Mouse (Mus musculus) heart, embryonic 12.5 days (tissue): ENCODE data around the gene Wdr20. TPM values are rescaled to one million over a fixed set of nuclear protein-coding genes. Genes with fewer than 3 reads are reported as not detected.
"Not testable (repeated sequence)": the region's sequence is repeated elsewhere in the genome, so short reads cannot be mapped to it uniquely, and the experiment has no call there.

Experiments
- ATAC-seq: fragments of 200-750 bp; cut with Nextera tagmentation; 2 replicates; pipeline ENCODE4 v1.8.0; 2017; ENCODE audit warnings: moderate TSS enrichment, moderate library complexity; ENCODE audit not compliant: insufficient number of reproducible peaks, low FRiP score
- H3K27ac ChIP-seq: fragments of 300-500 bp; sonication (generic); 2 replicates; pipeline ENCODE4 v1.5.1; 2016; ENCODE audit warnings: mild to moderate bottlenecking, moderate library complexity; ENCODE audit not compliant: poor library complexity, severe bottlenecking
- H3K27me3 ChIP-seq: fragments of 300-500 bp; sonication (generic); replicated peaks from 2 replicates; pipeline ENCODE4 v1.6.1; 2016; ENCODE audit warnings: mild to moderate bottlenecking, moderate library complexity
- H3K36me3 ChIP-seq: fragments of 300-500 bp; sonication (generic); 2 replicates; pipeline ENCODE4 v1.6.1; 2016; ENCODE audit warnings: mild to moderate bottlenecking, moderate library complexity
- H3K4me1 ChIP-seq: fragments of 300-500 bp; sonication (generic); replicated peaks from 2 replicates; pipeline ENCODE4 v1.6.1; 2016; ENCODE audit warnings: mild to moderate bottlenecking
- H3K4me2 ChIP-seq: fragments of 300-500 bp; sonication (generic); 2 replicates; pipeline ENCODE4 v1.6.1; 2016; ENCODE audit warnings: mild to moderate bottlenecking, moderate library complexity
- H3K4me3 ChIP-seq: fragments of 300-500 bp; sonication (generic); 2 replicates; pipeline ENCODE4 v1.5.1; 2016; ENCODE audit warnings: mild to moderate bottlenecking
- H3K9ac ChIP-seq: fragments of 300-500 bp; sonication (generic); 2 replicates; pipeline ENCODE4 v1.6.1; 2016; ENCODE audit warnings: mild to moderate bottlenecking, moderate library complexity
- H3K9me3 ChIP-seq: fragments of 300-500 bp; sonication (generic); replicated peaks from 2 replicates; pipeline ENCODE4 v1.6.1; 2016; ENCODE audit warnings: mild to moderate bottlenecking, moderate library complexity
- WGBS: fragments of 180-500 bp; shearing (Covaris S2); methylation state at CpG from one replicate; pipeline ENCODE4 v1.1.7; 2016; 5-methylcytosine and 5-hydroxymethylcytosine counted together
- polyA plus RNA-seq: library from polyadenylated mRNA; unstranded; fragments of >200 nt; fragmentation: Nextera tagmentation; extraction: Ambion mirVana; gene quantifications from 2 replicates; pipeline ENCODE4 v1.2.1, GENCODE M21; 2016

The Wdr20 gene
- polyA plus RNA-seq, 1 experiment from 2014 or later, result 16.8 TPM

DNA sequence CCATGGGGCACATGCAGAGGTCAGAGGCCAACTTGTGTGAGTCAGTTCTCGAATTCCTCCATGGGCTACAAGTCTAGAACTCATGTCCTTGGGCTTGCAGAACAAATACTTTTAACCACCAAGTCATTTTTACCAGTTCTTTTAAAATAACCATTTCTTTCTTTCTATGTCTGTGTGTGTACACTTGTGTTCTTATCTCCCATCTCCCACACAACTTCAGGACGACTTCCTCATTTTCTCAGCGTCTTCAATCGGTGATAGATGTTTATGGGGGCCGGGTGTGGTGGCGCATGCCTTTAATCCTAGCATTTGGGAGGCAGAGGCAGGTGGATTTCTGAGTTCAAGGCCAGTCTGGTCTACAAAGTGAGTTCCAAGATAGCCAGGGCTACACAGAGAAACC, 23.5 kb upstream of the Wdr20 start:
- Histone ChIP-seq H3K4me3 (no peak overlapping the region), H3K36me3 (no peaks in the 10 kb centered on the region), H3K4me2 (no peak overlapping the region), H3K27ac (no peak overlapping the region), H3K4me1 (no peaks in the 10 kb centered on the region), H3K9ac (no peak overlapping the region), H3K27me3 (peaks cover 10% of the 10 kb centered on the region), H3K9me3 (no peaks in the 10 kb centered on the region)
- no peak for ATAC-seq
- 86% methylated on average over 6 of the region's 6 CpGs for WGBS

DNA sequence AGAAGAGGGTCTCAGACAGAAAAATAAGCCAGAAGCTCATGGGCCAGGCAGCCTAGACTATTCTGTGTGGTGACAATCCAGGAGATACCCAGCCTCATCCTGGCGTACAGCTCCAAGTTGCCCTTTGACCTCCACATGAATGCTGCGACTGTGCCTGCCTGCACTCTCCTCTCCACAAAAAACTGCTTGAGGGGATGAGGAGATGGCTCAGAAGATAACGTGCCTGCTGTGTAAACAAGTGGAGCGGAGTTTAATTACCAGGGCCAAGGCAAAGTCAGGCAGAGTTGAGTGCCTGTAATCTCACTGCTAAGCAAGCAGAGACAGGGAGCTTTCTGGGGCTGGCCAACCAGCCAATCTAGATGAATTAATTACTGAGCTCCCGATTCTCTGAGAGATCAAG, 21.7 kb upstream of the Wdr20 start:
- H3K4me1 ChIP-seq, result no peaks in the 10 kb centered on the region
- no peak overlapping the region for H3K4me3 ChIP-seq
- H3K9me3 ChIP-seq, result no peaks in the 10 kb centered on the region
- no peak overlapping the region for H3K9ac ChIP-seq
- peaks cover 22% of the 10 kb centered on the region for H3K27me3 ChIP-seq
- no peak overlapping the region for H3K27ac ChIP-seq
- H3K4me2 ChIP-seq, result no peak overlapping the region
- 35% methylated on average over 5 of the region's 5 CpGs for WGBS
- no peak for ATAC-seq
- no peaks in the 10 kb centered on the region for H3K36me3 ChIP-seq

DNA sequence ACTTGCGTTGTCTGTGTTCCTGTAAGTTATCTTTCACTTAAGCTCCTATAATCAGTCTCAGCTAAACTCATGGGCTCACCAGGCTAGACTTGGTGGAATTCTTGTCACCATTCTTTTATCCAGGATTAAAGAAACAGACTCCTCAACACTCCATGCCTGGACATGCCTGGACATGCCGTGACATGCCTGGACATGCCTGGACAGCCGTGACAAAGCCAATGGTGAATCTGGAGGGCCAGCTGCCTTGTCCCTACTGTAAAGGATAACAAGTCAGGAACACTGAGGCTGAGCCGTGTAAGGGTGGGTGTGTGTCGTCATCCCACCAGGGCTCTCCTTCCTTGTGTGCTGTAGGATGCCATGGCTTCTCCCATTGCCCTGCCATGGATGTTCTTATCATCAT, 12.7 kb upstream of the Wdr20 start:
- no peak for ATAC-seq
- 88% methylated on average over 5 of the region's 5 CpGs for WGBS
- Histone ChIP-seq H3K9me3 (no peaks in the 10 kb centered on the region), H3K4me1 (no peaks in the 10 kb centered on the region), H3K4me2 (no peak overlapping the region), H3K36me3 (no peaks in the 10 kb centered on the region), H3K9ac (no peak overlapping the region), H3K27me3 (peaks cover 20% of the 10 kb centered on the region), H3K27ac (no peak overlapping the region), H3K4me3 (no peak overlapping the region)

DNA sequence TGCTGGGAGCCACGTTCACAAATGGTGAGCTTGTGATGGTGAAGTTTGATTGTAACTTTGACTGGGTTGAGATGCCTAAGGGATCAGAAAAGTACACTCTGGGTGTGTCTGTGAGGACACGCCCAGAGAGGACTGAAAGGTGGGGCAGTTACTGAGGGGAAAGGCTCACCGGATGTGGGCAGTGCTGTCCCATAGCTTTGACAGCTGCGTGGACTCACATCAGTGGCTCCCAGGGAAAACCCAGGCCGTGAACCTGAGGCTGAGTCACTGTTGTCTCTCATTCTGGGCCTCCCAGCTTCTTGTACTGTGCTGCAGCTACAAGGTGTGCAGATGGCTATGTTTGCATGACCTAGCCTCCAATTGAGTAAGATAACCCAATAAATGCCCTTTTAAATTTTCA, 12.3 kb upstream of the Wdr20 start:
- Histone ChIP-seq H3K36me3 (no peaks in the 10 kb centered on the region), H3K27me3 (peaks cover 16% of the 10 kb centered on the region), H3K9me3 (no peaks in the 10 kb centered on the region), H3K4me2 (no peak overlapping the region), H3K4me1 (no peaks in the 10 kb centered on the region), H3K4me3 (no peak overlapping the region), H3K9ac (no peak overlapping the region), H3K27ac (no peak overlapping the region)
- WGBS, result 77% methylated on average over 5 of the region's 5 CpGs
- no peak for ATAC-seq

DNA sequence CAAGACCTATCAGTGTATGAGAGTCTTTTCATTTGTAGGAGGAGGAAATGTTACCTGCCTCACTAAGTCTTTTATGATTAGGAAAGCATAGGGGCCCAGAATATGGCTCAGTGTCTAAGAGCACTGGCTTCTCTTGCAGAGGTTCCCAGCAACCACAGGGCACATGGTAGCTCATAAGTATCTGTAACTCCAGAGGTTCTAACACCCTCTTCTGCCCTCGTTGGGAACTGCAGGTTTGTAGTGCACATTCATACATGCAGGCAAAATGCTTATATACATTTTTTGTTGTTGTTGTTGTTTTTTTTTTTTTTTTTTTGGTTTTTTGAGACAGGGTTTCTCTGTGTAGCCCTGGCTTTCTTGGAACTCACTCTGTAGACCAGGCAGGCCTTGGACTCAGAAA, 11.3 kb upstream of the Wdr20 start:
- Histone ChIP-seq H3K9ac (no peak overlapping the region), H3K4me1 (no peaks in the 10 kb centered on the region), H3K27ac (no peak overlapping the region), H3K4me3 (no peak overlapping the region), H3K4me2 (no peak overlapping the region), H3K9me3 (no peaks in the 10 kb centered on the region), H3K27me3 (peaks cover 14% of the 10 kb centered on the region), H3K36me3 (no peaks in the 10 kb centered on the region)
- no peak for ATAC-seq
- 42% methylated on average over 1 of the region's 1 CpGs for WGBS

DNA sequence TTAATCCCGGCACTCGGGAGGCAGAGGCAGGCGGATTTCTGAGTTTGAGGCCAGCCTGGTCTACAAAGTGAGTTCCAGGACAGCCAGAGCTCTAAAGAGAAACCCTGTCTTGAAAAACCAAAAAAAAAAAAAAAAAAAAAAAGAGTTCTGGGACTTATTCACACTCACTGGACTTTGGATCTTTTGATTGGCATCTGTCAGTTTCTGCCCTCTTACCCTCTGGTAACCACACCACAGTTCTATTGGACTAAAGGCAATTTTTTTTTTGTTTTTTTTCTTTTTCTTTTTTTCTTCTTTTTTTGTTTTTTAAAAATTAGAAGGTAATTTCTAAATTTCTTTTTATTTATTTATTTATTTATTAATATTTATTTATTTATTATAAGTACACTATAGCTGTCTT, 4.5 kb upstream of the Wdr20 start:
- ATAC-seq, H3K36me3 ChIP-seq, H3K4me3 ChIP-seq, H3K9me3 ChIP-seq, H3K9ac ChIP-seq, H3K4me2 ChIP-seq, H3K4me1 ChIP-seq, H3K27ac ChIP-seq: not testable (repeated sequence)
- 94% methylated on average over 3 of the region's 3 CpGs for WGBS
- peaks cover 15% of the 10 kb centered on the region for H3K27me3 ChIP-seq

DNA sequence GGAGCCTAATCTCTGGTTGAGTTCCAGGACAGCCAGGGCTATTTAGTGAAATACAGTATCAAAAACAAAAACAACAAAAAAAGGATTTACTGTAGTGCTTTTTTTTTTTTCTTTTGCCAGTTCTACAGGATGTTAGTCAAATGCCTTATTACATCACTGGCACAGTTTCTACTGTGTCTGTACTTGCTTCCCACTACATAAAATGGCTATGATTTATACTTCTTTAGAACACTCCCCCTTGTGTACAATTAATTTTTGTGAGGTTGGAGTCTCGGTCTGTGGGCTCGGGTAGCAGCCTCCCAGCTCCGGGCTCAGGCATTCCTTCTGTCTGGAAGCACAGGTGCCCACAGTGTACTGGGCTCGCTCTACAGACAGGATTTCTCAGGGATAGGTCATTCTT, 1.1 kb upstream of the Wdr20 start:
- 21% methylated on average over 4 of the region's 4 CpGs for WGBS
- ATAC-seq, result no peak
- H3K27ac ChIP-seq, result no peak overlapping the region
- H3K27me3 ChIP-seq, result peaks cover 6% of the 10 kb centered on the region; the same call in 1 of the 2 replicates
- no peak overlapping the region for H3K9ac ChIP-seq
- no peaks in the 10 kb centered on the region for H3K36me3 ChIP-seq
- peaks cover 8% of the 10 kb centered on the region for H3K4me1 ChIP-seq
- H3K4me2 ChIP-seq, result peak overlapping the region; percentile 88
- H3K4me3 ChIP-seq, result peak overlapping the region; percentile 76
- H3K9me3 ChIP-seq, result peaks cover 2% of the 10 kb centered on the region; the same call in 1 of the 2 replicates

DNA sequence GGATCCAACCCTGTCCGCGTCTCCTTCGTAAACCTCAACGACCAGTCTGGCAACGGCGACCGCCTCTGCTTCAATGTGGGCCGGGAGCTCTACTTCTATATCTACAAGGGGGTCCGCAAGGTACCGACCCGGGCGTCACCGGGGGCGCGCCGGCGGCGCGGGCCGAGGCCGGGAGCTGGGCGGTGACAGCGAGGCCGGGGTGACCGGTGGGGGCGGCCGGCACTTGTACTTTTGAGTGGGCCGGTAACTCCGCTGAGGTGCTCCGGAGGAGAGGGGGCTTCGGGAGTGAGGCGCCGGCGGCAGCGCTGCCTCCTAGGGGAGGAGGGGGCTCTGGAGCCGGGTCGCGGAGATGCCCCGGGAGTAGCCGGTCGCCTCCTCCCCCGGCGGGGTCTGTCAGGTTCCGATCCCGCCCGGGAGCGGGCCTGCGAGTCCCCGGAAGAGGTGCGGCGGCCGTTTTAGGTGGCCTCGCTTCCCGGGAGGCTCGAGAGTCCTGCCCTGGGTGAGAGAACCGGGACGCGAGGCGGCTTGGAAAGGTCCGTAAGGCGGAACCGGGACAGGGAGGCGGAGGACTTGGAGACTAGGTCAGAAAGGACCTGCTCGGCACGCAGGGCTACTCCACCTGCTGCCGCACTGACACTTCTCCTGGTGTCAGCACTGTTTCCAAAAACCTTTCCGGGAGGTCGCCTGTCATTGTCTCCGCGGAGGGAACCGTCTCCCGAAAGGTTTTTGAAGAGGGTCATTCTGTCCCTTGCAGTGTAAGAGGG, 596 bp downstream of the Wdr20 start:
- H3K36me3 ChIP-seq, result no peaks in the 10 kb centered on the region
- H3K9ac ChIP-seq, result peak overlapping the region; percentile 91
- H3K9me3 ChIP-seq, result peaks cover 2% of the 10 kb centered on the region; the same call in 1 of the 2 replicates
- H3K4me1 ChIP-seq, result peaks cover 8% of the 10 kb centered on the region
- H3K27me3 ChIP-seq, result peaks cover 6% of the 10 kb centered on the region; the same call in 1 of the 2 replicates
- peak; percentile 66 for ATAC-seq
- peak overlapping the region; percentile 76 for H3K4me3 ChIP-seq
- H3K27ac ChIP-seq, result peak overlapping the region; percentile 85
- H3K4me2 ChIP-seq, result peak overlapping the region; percentile 79
- WGBS, result 1% methylated on average over 71 of the region's 72 CpGs

DNA sequence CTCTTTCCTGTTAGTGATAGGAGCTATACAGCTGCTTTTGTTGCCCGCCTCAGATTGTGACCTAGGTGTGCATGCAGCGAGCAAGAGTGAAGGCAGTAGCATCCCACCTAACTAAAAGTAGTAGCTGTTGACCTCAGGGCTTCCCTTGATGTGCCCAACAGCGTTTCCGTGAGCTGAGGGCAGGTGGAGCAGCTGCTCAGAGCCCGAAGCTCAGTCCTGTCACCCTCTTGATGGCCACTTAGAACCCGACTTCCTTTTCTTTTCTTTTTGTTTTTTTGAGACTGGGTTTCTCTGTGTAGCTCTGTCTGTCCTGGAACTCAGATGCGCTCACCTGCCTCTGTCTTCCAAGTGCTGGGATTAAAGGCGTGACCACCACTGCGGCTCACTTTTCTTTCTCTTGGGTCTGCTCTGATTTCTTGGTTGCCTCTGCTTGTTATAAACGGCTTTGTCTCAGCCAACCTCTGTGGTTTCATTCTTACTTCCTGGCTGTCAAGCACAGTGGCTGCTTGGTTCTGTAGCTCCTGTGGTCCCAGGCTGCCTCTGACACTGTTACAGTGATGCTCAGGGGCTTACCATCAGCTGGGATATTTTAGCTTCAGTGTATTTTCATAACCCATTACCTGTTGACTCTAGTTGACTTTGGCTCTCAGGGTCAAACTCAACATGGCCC, 13.2 kb downstream of the Wdr20 start:
- 78% methylated on average over 10 of the region's 10 CpGs for WGBS
- Histone ChIP-seq H3K27ac (no peak overlapping the region), H3K27me3 (no peaks in the 10 kb centered on the region)

DNA sequence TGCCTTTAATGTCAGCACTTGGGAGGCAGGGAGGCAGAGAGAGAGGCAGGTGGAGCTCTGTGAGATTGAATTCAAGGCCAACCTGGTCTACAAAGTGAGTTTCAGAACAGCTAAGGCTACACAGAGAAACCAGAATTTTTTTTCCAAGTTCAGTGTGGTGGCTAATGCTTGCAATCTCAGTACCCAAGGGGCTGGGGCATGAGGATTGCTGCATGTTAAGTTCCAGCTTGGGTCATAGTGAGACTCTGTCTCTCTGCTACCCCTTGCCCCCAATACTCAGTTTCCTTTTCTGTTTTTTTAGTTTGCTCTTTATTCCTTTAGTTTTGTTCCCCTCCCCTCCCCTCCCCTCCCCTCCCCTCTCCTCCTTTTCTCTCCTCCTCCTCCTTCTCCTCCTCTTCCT, 15.0 kb downstream of the Wdr20 start:
- Histone ChIP-seq H3K27ac (no peak overlapping the region), H3K9me3 (no peaks in the 10 kb centered on the region; the same call in 1 of the 2 replicates), H3K36me3 (peaks cover 20% of the 10 kb centered on the region), H3K4me1 (peaks cover 8% of the 10 kb centered on the region), H3K4me3 (no peak overlapping the region), H3K4me2 (no peak overlapping the region), H3K9ac (no peak overlapping the region), H3K27me3 (no peaks in the 10 kb centered on the region)
- no peak for ATAC-seq

More for the DNA sequence above, 13.2 kb downstream of the Wdr20 start:
- peaks cover 16% of the 10 kb centered on the region for H3K36me3 ChIP-seq
- no peak overlapping the region for H3K9ac ChIP-seq
- no peak overlapping the region for H3K4me2 ChIP-seq
- no peak overlapping the region for H3K4me3 ChIP-seq
- no peaks in the 10 kb centered on the region; the same call in 1 of the 2 replicates for H3K9me3 ChIP-seq
- ATAC-seq, result no peak
- H3K4me1 ChIP-seq, result no peaks in the 10 kb centered on the region; the same call in 1 of the 2 replicates

DNA sequence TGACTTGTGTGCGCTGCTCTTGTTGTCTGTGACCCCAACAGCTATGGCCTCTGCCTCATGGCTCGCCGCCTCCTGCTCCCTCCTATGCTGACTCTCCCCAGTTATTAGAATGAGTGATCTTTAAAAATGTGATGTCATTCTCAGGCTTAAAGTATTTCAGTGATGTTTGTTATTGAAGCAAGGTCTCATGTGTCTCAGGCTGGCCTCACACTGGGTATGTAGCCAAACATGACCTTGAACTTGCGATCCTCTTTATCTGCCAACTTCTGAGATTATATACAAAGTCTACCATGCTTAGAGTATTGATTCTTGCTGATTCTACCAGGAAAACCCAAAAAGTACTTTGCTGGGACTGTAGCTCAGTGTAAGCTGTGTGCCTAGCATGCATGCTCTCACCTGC, 16.2 kb downstream of the Wdr20 start:
- no peak for ATAC-seq
- H3K4me2 ChIP-seq, result no peak overlapping the region
- peaks cover 8% of the 10 kb centered on the region for H3K4me1 ChIP-seq
- peaks cover 20% of the 10 kb centered on the region for H3K36me3 ChIP-seq
- no peak overlapping the region for H3K27ac ChIP-seq
- no peak overlapping the region for H3K4me3 ChIP-seq
- WGBS, result 97% methylated on average over 4 of the region's 4 CpGs
- no peaks in the 10 kb centered on the region; the same call in 1 of the 2 replicates for H3K9me3 ChIP-seq
- no peaks in the 10 kb centered on the region for H3K27me3 ChIP-seq
- no peak overlapping the region for H3K9ac ChIP-seq
